In genomic region chr4:63343608-63344007, GRCm38 (mm10) we compare ENCODE assay signal across 27 mouse cellular contexts. TPM values are rescaled to one million over a fixed set of nuclear protein-coding genes. Genes with fewer than 3 reads are reported as not detected.
"Had no signal": no experiment of that assay in that cellular context is flagged by ENCODE, and none has a peak within 500 bp of the region (broad histone marks: within the 10 kb centered on the region; RNA-seq: fewer than 3 reads in every experiment).

No protein-coding gene starts in this region.

- H3K9me3 ChIP-seq: liver, embryonic 13.5 days; megakaryocyte, embryonic 14.5 days; midbrain, embryonic 10.5 days; midbrain, embryonic 13.5 days had no signal

- H3K9ac ChIP-seq: liver, embryonic 13.5 days; midbrain, embryonic 13.5 days had no signal

- H3K27me3 ChIP-seq: liver, embryonic 13.5 days; midbrain, embryonic 13.5 days had no signal

- DNase-seq: kidney, adult 18-20 months; layer of hippocampus, adult 9-11 months; liver, embryonic 13.5 days; lung, adult 2 months; right cerebral cortex, postnatal 25 days; spleen, adult 18-20 months; thymus, postnatal 25 days had no signal

- H3K4me2 ChIP-seq: liver, embryonic 13.5 days; midbrain, embryonic 13.5 days had no signal

- ATAC-seq: intestine, embryonic 16.5 days; midbrain, embryonic 13.5 days had no signal

- H3K4me3 ChIP-seq: layer of hippocampus, adult 2 months; liver, embryonic 13.5 days; megakaryocyte, embryonic 14.5 days; midbrain, embryonic 10.5 days; midbrain, embryonic 13.5 days; myocyte had no signal

- H3K27ac ChIP-seq: kidney, postnatal 0 days; layer of hippocampus, adult 2 months; liver, embryonic 13.5 days; midbrain, embryonic 10.5 days; midbrain, embryonic 13.5 days had no signal

- H3K4me1 ChIP-seq: liver, embryonic 13.5 days; megakaryocyte, embryonic 14.5 days; midbrain, embryonic 10.5 days; midbrain, embryonic 13.5 days had no signal

- H3K36me3 ChIP-seq: liver, embryonic 13.5 days; midbrain, embryonic 10.5 days; midbrain, embryonic 13.5 days had no signal

RNA-seq across cellular contexts. Expression of gene Orm1, which starts 0.8 kb away (rescaled TPM):
- total RNA-seq: layer of hippocampus, adult 2 months; layer of hippocampus, postnatal 25 days; left cerebral cortex, adult 18-20 months; left cerebral cortex, postnatal 25 days; monocyte, adult 5-6 weeks had no signal
- polyA plus RNA-seq: intestine, embryonic 16.5 days; kidney, embryonic 14.5 days; kidney, postnatal 0 days; limb, embryonic 11.5 days; liver, embryonic 13.5 days; lung, embryonic 16.5 days; midbrain, embryonic 10.5 days; midbrain, embryonic 13.5 days; midbrain, embryonic 16.5 days; myocyte; neural tube, embryonic 11.5 days; neural tube, embryonic 14.5 days had no signal

RNA-seq across cellular contexts. Expression of gene Orm3, which starts 12.4 kb away (rescaled TPM):
- total RNA-seq: layer of hippocampus, adult 2 months; layer of hippocampus, postnatal 25 days; left cerebral cortex, adult 18-20 months; left cerebral cortex, postnatal 25 days; monocyte, adult 5-6 weeks had no signal
- polyA plus RNA-seq: intestine, embryonic 16.5 days; kidney, embryonic 14.5 days; kidney, postnatal 0 days; limb, embryonic 11.5 days; limb, embryonic 14.5 days; liver, embryonic 13.5 days; liver, embryonic 16.5 days; lung, embryonic 16.5 days; midbrain, embryonic 10.5 days; midbrain, embryonic 13.5 days; midbrain, embryonic 16.5 days; neural tube, embryonic 11.5 days; neural tube, embryonic 14.5 days; thymus, postnatal 0 days had no signal

RNA-seq across cellular contexts. Expression of gene Orm2, which starts 18.6 kb away (rescaled TPM):
- total RNA-seq: layer of hippocampus, adult 2 months; layer of hippocampus, postnatal 25 days; left cerebral cortex, adult 18-20 months; left cerebral cortex, postnatal 25 days; monocyte, adult 5-6 weeks had no signal
- polyA plus RNA-seq: intestine, embryonic 16.5 days; kidney, embryonic 14.5 days; kidney, postnatal 0 days; limb, embryonic 11.5 days; limb, embryonic 14.5 days; liver, embryonic 13.5 days; liver, embryonic 16.5 days; lung, embryonic 16.5 days; midbrain, embryonic 10.5 days; midbrain, embryonic 13.5 days; midbrain, embryonic 16.5 days; myocyte; neural tube, embryonic 11.5 days; neural tube, embryonic 14.5 days had no signal
